Mouse (Mus musculus) olfactory bulb, adult 2 months (tissue): ENCODE data around the gene Cntn4. TPM values are rescaled to one million over a fixed set of nuclear protein-coding genes. Genes with fewer than 3 reads are reported as not detected.

Experiments
- H3K27ac ChIP-seq: fragments of 200-500 bp; 2 replicates; pipeline ENCODE4 v1.5.1; 2012; ENCODE audit warnings: low read depth, low read length; ENCODE audit not compliant: insufficient read depth
- H3K4me1 ChIP-seq: fragments of 200-500 bp; 2 replicates; pipeline ENCODE4 v1.6.1; 2012; ENCODE audit warnings: low read length; ENCODE audit not compliant: control insufficient read depth, insufficient read depth
- H3K4me3 ChIP-seq: fragments of 200-500 bp; 2 replicates; pipeline ENCODE4 v1.5.1; 2012; ENCODE audit warnings: mild to moderate bottlenecking, low read depth, low read length, moderate library complexity; ENCODE audit not compliant: insufficient read depth
- CTCF ChIP-seq: fragments of 200-500 bp; IDR thresholded peaks from 2 replicates; pipeline ENCODE4 v1.5.1; 2012; ENCODE audit warnings: low read depth, mild to moderate bottlenecking, low read length, moderate library complexity; ENCODE audit not compliant: insufficient read depth
- POLR2A ChIP-seq: fragments of 200-500 bp; IDR thresholded peaks from 2 replicates; pipeline ENCODE4 v1.6.1; 2012; ENCODE audit warnings: mild to moderate bottlenecking, low read depth, low read length, moderate library complexity; ENCODE audit not compliant: insufficient read depth
- WGBS: fragments of 180-500 bp; shearing (Covaris S2); methylation state at CpG from one replicate; pipeline ENCODE4 v1.1.7; 2018; 5-methylcytosine and 5-hydroxymethylcytosine counted together
- polyA plus RNA-seq: library from polyadenylated mRNA; stranded (reverse); fragments of >200 nt; gene quantifications from 2 replicates; pipeline ENCODE4 v1.2.4, GENCODE M21; 2012; ENCODE audit warnings: low replicate concordance; ENCODE audit not compliant: missing spikeins, insufficient read depth, insufficient read length

The Cntn4 gene
- polyA plus RNA-seq, 1 experiment: not detected

- Histone ChIP-seq H3K4me3 (no peak overlapping the region), H3K4me1 (no peaks in the 10 kb centered on the region), H3K27ac (no peak overlapping the region)
- no peak for TF ChIP-seq CTCF
- no peak for TF ChIP-seq POLR2A
- WGBS: 83% methylated on average over 4 of the region's 4 CpGs
Measured at GRCm38 (mm10) chr6:106268723-106269122, 591.3 kb downstream of the Cntn4 start.

GRCm38 (mm10) chr6:106277139-106277538, 599.7 kb downstream of the Cntn4 start:
- Histone ChIP-seq H3K4me1 (no peaks in the 10 kb centered on the region), H3K27ac (no peak overlapping the region), H3K4me3 (no peak overlapping the region)
- WGBS: 86% methylated on average over 2 of the region's 2 CpGs
- no peak for TF ChIP-seq POLR2A
- no peak for TF ChIP-seq CTCF

GRCm38 (mm10) chr6:106281621-106282020, 604.2 kb downstream of the Cntn4 start:
- Histone ChIP-seq H3K4me1 (no peaks in the 10 kb centered on the region), H3K4me3 (no peak overlapping the region), H3K27ac (no peak overlapping the region)
- TF ChIP-seq POLR2A: no peak
- TF ChIP-seq CTCF: no peak
- WGBS: 86% methylated on average over 6 of the region's 6 CpGs

GRCm38 (mm10) chr6:106283815-106284214, 606.4 kb downstream of the Cntn4 start:
- 80% methylated on average over 1 of the region's 1 CpGs for WGBS
- no peak for TF ChIP-seq POLR2A
- Histone ChIP-seq H3K4me1 (no peaks in the 10 kb centered on the region), H3K4me3 (no peak overlapping the region), H3K27ac (no peak overlapping the region)

- 43% methylated on average over 1 of the region's 1 CpGs for WGBS
- no peak for TF ChIP-seq POLR2A
- no peak for TF ChIP-seq CTCF
Measured at GRCm38 (mm10) chr6:106299451-106299850, 622.0 kb downstream of the Cntn4 start.

GRCm38 (mm10) chr6:106300179-106300578, 622.7 kb downstream of the Cntn4 start:
- TF ChIP-seq POLR2A (no peak), CTCF (no peak)
- H3K27ac ChIP-seq: no peak overlapping the region
- 74% methylated on average over 3 of the region's 3 CpGs for whole genome bisulfite sequencing
- H3K4me1 ChIP-seq: no peaks in the 10 kb centered on the region
- H3K4me3 ChIP-seq: no peak overlapping the region

More at GRCm38 (mm10) chr6:106299451-106299850, 622.0 kb downstream of the Cntn4 start:
- Histone ChIP-seq H3K4me3 (no peak overlapping the region), H3K4me1 (no peaks in the 10 kb centered on the region), H3K27ac (no peak overlapping the region)

GRCm38 (mm10) chr6:106302435-106302834, 625.0 kb downstream of the Cntn4 start:
- 79% methylated on average over 4 of the region's 4 CpGs for WGBS
- TF ChIP-seq CTCF: no peak
- no peak for TF ChIP-seq POLR2A
- no peak overlapping the region for H3K27ac ChIP-seq
- H3K4me1 ChIP-seq: no peaks in the 10 kb centered on the region
- no peak overlapping the region for H3K4me3 ChIP-seq

GRCm38 (mm10) chr6:106328987-106329386, 651.5 kb downstream of the Cntn4 start:
- 80% methylated on average over 1 of the region's 1 CpGs for WGBS
- Histone ChIP-seq H3K4me1 (no peaks in the 10 kb centered on the region), H3K27ac (no peak overlapping the region), H3K4me3 (no peak overlapping the region)
- no peak for TF ChIP-seq POLR2A
- no peak for TF ChIP-seq CTCF

GRCm38 (mm10) chr6:106329636-106330035, 652.2 kb downstream of the Cntn4 start:
- H3K27ac ChIP-seq: no peak overlapping the region
- TF ChIP-seq CTCF (no peak), POLR2A (no peak)
- H3K4me3 ChIP-seq: no peak overlapping the region
- WGBS: 69% methylated on average over 1 of the region's 1 CpGs
- H3K4me1 ChIP-seq: no peaks in the 10 kb centered on the region

- Histone ChIP-seq H3K27ac (no peak overlapping the region), H3K4me3 (no peak overlapping the region), H3K4me1 (no peaks in the 10 kb centered on the region)
- WGBS: 92% methylated on average over 3 of the region's 3 CpGs
- TF ChIP-seq POLR2A: no peak
- no peak for TF ChIP-seq CTCF
Measured at GRCm38 (mm10) chr6:106332466-106332865, 655.0 kb downstream of the Cntn4 start.
